Mouse (Mus musculus) forebrain, embryonic 14.5 days (tissue): ENCODE measurements around the gene Rtn4r. TPM values are rescaled to one million over a fixed set of nuclear protein-coding genes. Genes with fewer than 3 reads are reported as not detected.

Experiments
- ATAC-seq: fragments of 200-750 bp; cut with Nextera tagmentation; 2 replicates; pipeline ENCODE4 v1.8.0; 2017; ENCODE audit warnings: mild to moderate bottlenecking, moderate library complexity
- DNase-seq: peaks from one replicate; pipeline ENCODE4 v3.0.0-alpha.2; 2015; ENCODE audit warnings: low spot score
- H3K27ac ChIP-seq: fragments of 300-500 bp; sonication (generic); 2 replicates; pipeline ENCODE4 v1.5.1; 2014; ENCODE audit warnings: low read depth, mild to moderate bottlenecking, control low read depth, low read length, moderate library complexity
- H3K27me3 ChIP-seq: fragments of 300-500 bp; sonication (generic); replicated peaks from 2 replicates; pipeline ENCODE4 v1.6.1; 2014; ENCODE audit warnings: low read length, control low read depth, mixed read lengths; ENCODE audit not compliant: control insufficient read depth, insufficient read depth
- H3K36me3 ChIP-seq: fragments of 300-500 bp; sonication (generic); 2 replicates; pipeline ENCODE4 v1.6.1; 2014; ENCODE audit warnings: low read length, control low read depth; ENCODE audit not compliant: control insufficient read depth, insufficient read depth
- H3K4me1 ChIP-seq: fragments of 300-500 bp; sonication (generic); 2 replicates; pipeline ENCODE4 v1.6.1; 2014; ENCODE audit warnings: antibody characterized with exemption, low read length, control low read depth; ENCODE audit not compliant: control insufficient read depth, insufficient read depth
- H3K4me2 ChIP-seq: fragments of 300-500 bp; sonication (generic); 2 replicates; pipeline ENCODE4 v1.6.1; 2014; ENCODE audit warnings: mild to moderate bottlenecking, control low read depth, low read length
- H3K4me3 ChIP-seq: fragments of 300-500 bp; sonication (generic); 2 replicates; pipeline ENCODE4 v1.5.1; 2014; ENCODE audit warnings: low read depth, low read length, control low read depth
- H3K9ac ChIP-seq: fragments of 300-500 bp; sonication (generic); 2 replicates; pipeline ENCODE4 v1.6.1; 2014; ENCODE audit warnings: mild to moderate bottlenecking, low read length, control low read depth, moderate library complexity
- H3K9me3 ChIP-seq: fragments of 300-500 bp; sonication (generic); replicated peaks from 2 replicates; pipeline ENCODE4 v1.6.1; 2016; ENCODE audit warnings: low read length, control low read depth, mixed read lengths; ENCODE audit not compliant: control insufficient read depth
- WGBS: fragments of 180-500 bp; shearing (Covaris S2); extraction: QIAGEN DNeasy Blood & Tissue Kit; methylation state at CpG from one replicate; pipeline ENCODE4 v1.1.7; 2014; 5-methylcytosine and 5-hydroxymethylcytosine counted together
- polyA plus RNA-seq: library from polyadenylated mRNA; unstranded; fragments of >200 nt; fragmentation: Nextera tagmentation; extraction: Ambion mirVana; gene quantifications from 2 replicates; pipeline ENCODE4 v1.2.1, GENCODE M21; 2014

Rtn4r gene
- polyA plus RNA-seq, 1 experiment from 2014 or later: 11.0 TPM

- ATAC-seq: no peak
- 47% methylated on average over 12 of the region's 12 CpGs for WGBS
- Histone ChIP-seq H3K9ac (peak overlapping the region; percentile 25; the same call in 1 of the 2 replicates), H3K4me2 (no peak overlapping the region), H3K27me3 (no peaks in the 10 kb centered on the region), H3K4me1 (peaks cover 38% of the 10 kb centered on the region), H3K36me3 (peaks cover 5% of the 10 kb centered on the region; the same call in 1 of the 2 replicates), H3K9me3 (no peaks in the 10 kb centered on the region), H3K27ac (0 out of 2 replicates have a peak overlapping the region, but pooled peaks have one; percentile 33), H3K4me3 (no peak overlapping the region)
- DNase-seq: no peak
These were observed 29.3 kb downstream of the Rtn4r start for GRCm38 (mm10) chr16:18156579-18157350.

DNA sequence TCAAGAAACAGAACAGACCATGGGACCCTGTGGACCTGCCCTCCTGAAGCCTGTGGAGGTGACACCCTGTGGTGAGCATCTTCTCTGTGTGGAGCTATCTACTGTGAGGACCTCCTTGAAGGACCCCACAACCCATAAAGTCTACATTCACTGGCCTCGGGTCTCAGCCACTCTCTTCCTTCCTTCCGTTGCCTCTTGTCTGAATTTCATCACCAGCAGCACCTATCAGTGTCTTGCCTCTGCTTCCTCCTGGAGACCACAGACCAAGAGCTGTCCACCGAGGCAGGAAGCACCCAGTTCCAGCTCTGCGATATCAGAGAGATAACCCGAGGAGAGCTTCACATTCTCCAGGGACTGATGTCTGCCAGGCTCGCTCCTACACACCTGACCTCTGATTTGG lies 31.8 kb downstream of the Rtn4r start:
- Histone ChIP-seq H3K9ac (no peak overlapping the region), H3K27ac (no peak overlapping the region), H3K9me3 (no peaks in the 10 kb centered on the region), H3K27me3 (no peaks in the 10 kb centered on the region), H3K4me1 (peaks cover 34% of the 10 kb centered on the region), H3K4me3 (no peak overlapping the region), H3K36me3 (no peaks in the 10 kb centered on the region), H3K4me2 (no peak overlapping the region)
- 93% methylated on average over 6 of the region's 6 CpGs for WGBS
- DNase-seq: no peak
- no peak for ATAC-seq

GRCm38 (mm10) chr16:18159778-18160177 lies 32.3 kb downstream of the Rtn4r start:
- peaks cover 31% of the 10 kb centered on the region for H3K4me1 ChIP-seq
- H3K9ac ChIP-seq: no peak overlapping the region

GRCm38 (mm10) chr16:18160514-18160913 lies 33.1 kb downstream of the Rtn4r start:
- ATAC-seq: peak; percentile 74
- Histone ChIP-seq H3K36me3 (no peaks in the 10 kb centered on the region), H3K9ac (no peak overlapping the region), H3K27me3 (no peaks in the 10 kb centered on the region), H3K9me3 (no peaks in the 10 kb centered on the region), H3K27ac (peak overlapping the region; percentile 39; the same call in 1 of the 2 replicates), H3K4me3 (no peak overlapping the region), H3K4me2 (no peak overlapping the region), H3K4me1 (peaks cover 30% of the 10 kb centered on the region)
- 24% methylated on average over 7 of the region's 7 CpGs for WGBS
- peak; percentile 78 for DNase-seq

More at GRCm38 (mm10) chr16:18159778-18160177, 32.3 kb downstream of the Rtn4r start:
- H3K4me2 ChIP-seq: no peak overlapping the region
- no peaks in the 10 kb centered on the region for H3K27me3 ChIP-seq
- WGBS: 30% methylated on average over 1 of the region's 1 CpGs
- no peak overlapping the region for H3K27ac ChIP-seq
- H3K36me3 ChIP-seq: no peaks in the 10 kb centered on the region
- no peak for ATAC-seq
- no peaks in the 10 kb centered on the region for H3K9me3 ChIP-seq
- H3K4me3 ChIP-seq: no peak overlapping the region
- DNase-seq: no peak

DNA sequence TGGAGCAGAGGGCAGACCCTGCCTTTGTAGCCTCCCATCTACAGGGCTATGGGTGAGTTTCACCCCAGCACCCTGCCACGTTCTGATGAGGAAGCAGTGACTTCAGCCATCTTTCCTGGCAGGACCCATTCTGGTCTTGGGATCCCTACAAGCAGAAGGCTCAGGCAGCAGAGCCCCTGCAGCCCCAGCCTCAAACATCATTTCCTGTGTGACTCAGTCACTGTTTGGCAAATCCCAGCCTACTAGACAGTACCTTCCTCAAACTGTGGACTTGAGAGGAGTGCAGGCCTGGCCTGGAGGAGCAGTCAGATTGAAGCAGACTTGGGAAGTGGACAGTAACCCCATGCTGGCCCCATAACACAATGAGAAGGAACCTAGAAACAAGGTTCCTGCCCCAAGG lies 33.7 kb downstream of the Rtn4r start:
- Histone ChIP-seq H3K27me3 (no peaks in the 10 kb centered on the region), H3K27ac (peak overlapping the region; percentile 39; the same call in 1 of the 2 replicates), H3K4me1 (peaks cover 30% of the 10 kb centered on the region), H3K4me3 (no peak overlapping the region), H3K4me2 (no peak overlapping the region), H3K36me3 (no peaks in the 10 kb centered on the region), H3K9ac (no peak overlapping the region), H3K9me3 (no peaks in the 10 kb centered on the region)
- ATAC-seq (no peak), DNase-seq (no peak)
- WGBS: 79% methylated on average over 1 of the region's 1 CpGs

GRCm38 (mm10) chr16:18164642-18165238 lies 37.3 kb downstream of the Rtn4r start:
- no peak overlapping the region for H3K27ac ChIP-seq
- no peak overlapping the region for H3K9ac ChIP-seq
- H3K4me3 ChIP-seq: no peak overlapping the region
- ATAC-seq (0 out of 2 replicates have a peak, but pooled peaks have one; percentile 12), DNase-seq (no peak)
- no peaks in the 10 kb centered on the region for H3K27me3 ChIP-seq
- no peak overlapping the region for H3K4me2 ChIP-seq
- peaks cover 24% of the 10 kb centered on the region for H3K4me1 ChIP-seq
- no peaks in the 10 kb centered on the region for H3K36me3 ChIP-seq
- 19% methylated on average over 2 of the region's 2 CpGs for WGBS
- no peaks in the 10 kb centered on the region for H3K9me3 ChIP-seq

DNA sequence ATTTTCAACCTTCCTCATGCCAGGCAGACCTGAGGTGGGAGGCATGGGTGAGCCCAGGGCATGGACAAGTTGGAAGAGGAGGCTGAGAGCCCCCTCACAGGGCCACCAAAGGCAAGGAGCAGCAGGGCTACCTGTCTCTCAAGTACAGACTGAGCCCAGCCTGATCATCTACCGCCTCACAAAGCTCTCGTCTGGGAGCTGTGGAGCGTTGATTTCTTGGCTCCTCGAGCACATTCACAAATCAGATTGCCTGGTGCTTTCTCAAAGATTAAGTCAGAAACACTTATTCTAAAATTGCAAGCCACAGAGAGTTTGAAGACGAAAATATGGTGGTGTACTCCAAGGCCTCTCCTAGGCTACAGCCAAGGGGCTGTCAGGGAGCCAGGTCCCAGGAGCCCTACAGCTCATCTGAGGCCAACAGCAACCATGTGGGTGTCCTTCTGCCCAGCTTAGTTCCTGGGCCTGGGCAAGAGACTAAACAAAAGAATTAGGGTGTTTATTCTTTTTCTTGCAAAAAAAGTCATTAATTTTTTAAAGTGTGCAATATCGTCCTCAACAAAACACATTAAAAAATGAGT lies 39.3 kb downstream of the Rtn4r start:
- H3K36me3 ChIP-seq: no peaks in the 10 kb centered on the region
- 73% methylated on average over 6 of the region's 6 CpGs for WGBS
- H3K4me2 ChIP-seq: no peak overlapping the region
- no peak overlapping the region for H3K9ac ChIP-seq
- no peaks in the 10 kb centered on the region for H3K9me3 ChIP-seq
- H3K4me1 ChIP-seq: 0 out of 2 replicates have a peak, but pooled peaks cover 6% of the 10 kb centered on the region
- H3K27ac ChIP-seq: no peak overlapping the region
- ATAC-seq: no peak
- no peaks in the 10 kb centered on the region for H3K27me3 ChIP-seq
- no peak for DNase-seq
- no peak overlapping the region for H3K4me3 ChIP-seq

DNA sequence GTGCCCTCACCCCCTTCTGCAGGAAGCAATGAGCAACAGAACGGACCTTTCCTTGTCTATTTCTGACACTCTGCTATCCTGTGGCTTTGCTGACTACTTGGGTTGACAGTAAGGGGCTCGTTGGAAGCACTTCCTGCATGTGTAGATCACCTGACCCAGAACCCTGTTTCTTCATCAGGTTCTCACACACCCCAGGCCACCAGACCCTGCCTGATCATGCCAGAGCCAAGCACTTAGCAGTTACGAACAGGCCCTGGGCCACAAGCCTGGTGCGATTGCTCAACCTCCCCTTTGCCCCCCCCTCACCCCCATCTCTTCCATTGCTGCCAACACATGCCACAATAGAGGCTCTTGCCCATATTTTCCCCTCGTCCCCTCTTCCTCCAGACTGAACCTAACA lies 41.7 kb downstream of the Rtn4r start:
- 72% methylated on average over 5 of the region's 5 CpGs for WGBS
- Histone ChIP-seq H3K27ac (no peak overlapping the region), H3K36me3 (no peaks in the 10 kb centered on the region), H3K4me2 (no peak overlapping the region), H3K27me3 (no peaks in the 10 kb centered on the region), H3K9me3 (no peaks in the 10 kb centered on the region), H3K4me1 (peaks cover 10% of the 10 kb centered on the region; the same call in 1 of the 2 replicates), H3K9ac (no peak overlapping the region), H3K4me3 (no peak overlapping the region)
- DNase-seq: no peak
- no peak for ATAC-seq
